Mouse (Mus musculus): ENCODE data around the gene Cluh.

- no peak for TF ChIP-seq CTCF (conservative IDR thresholded peaks at IDR 0.05; ENCODE audit: insufficient read depth, insufficient read length, low read depth, low read length)
- no peak for TF ChIP-seq POLR2A (IDR thresholded peaks at IDR 0.05; ENCODE audit: low read depth, low read length)
Measured at GRCm38 (mm10) chr11:74625333-74625732, 24.0 kb upstream of the Cluh start.

Data from kidney, adult 2 months (tissue).